Mouse (Mus musculus) bone marrow, adult 2 months (tissue): ENCODE data around the gene Atp5g1.

Source experiments
- CTCF ChIP-seq: fragments of 200-500 bp; IDR thresholded peaks from 2 replicates; pipeline ENCODE4 v1.5.1; 2011; ENCODE audit warnings: low read length, control low read depth; ENCODE audit not compliant: control insufficient read depth, insufficient read depth
- POLR2A ChIP-seq: fragments of 200-500 bp; IDR thresholded peaks from 2 replicates; pipeline ENCODE4 v1.6.1; 2011; ENCODE audit warnings: low read depth, mild to moderate bottlenecking, control low read depth, low read length, borderline replicate concordance; ENCODE audit not compliant: control insufficient read depth

DNA sequence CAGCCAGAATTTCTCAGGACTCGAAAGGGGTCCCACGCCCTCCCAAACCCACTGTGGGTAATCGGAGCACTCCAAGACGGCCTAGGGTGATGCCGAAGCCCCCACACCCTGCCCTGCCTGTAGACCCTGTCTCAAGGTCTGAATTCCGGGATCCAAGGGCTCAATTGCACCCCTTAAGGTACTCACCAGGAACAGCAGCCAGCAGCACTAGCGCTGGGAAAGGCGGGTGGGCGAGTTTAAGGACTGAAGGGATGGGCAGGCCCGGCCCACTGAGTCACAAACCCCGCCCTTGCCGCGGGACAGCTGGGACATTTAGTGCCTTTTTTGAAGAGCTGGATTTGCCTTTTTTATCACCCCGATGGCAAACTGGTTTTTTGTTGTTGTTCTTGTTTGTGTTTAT is 36.3 kb upstream of the Atp5g1 start, which contains the start of gene Calcoco2:
- no peak for TF ChIP-seq CTCF
- TF ChIP-seq POLR2A = no peak
